In the genomic region with DNA sequence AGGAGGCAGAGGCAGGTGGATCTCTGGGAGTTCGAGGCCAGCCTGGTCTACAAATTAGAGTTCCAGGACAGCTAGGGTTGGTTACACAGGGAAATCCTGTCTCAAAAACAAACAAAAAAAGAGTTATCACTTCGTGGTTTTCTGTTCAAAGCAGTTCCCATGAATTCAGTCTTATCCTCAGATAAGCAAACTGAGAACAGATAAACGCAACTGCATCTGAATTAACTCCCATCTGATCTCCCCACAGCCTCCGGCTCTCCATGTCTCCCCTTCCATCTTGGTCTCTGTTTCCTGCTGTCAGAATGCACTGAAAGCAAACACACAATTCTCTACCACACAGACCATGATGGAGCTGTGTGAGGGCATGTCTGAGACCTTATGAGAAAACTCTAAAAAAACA, we compare ENCODE assay signal across 22 mouse cellular contexts. TPM values are rescaled to one million over a fixed set of nuclear protein-coding genes. Genes with fewer than 3 reads are reported as not detected.
"Had no signal": no experiment of that assay in that cellular context is flagged by ENCODE, and none has a peak within 500 bp of the region (broad histone marks: within the 10 kb centered on the region; RNA-seq: fewer than 3 reads in every experiment).

No protein-coding gene starts in this region.

- H3K27me3 ChIP-seq: lung, embryonic 15.5 days; midbrain, embryonic 13.5 days; midbrain, embryonic 15.5 days; neural tube, embryonic 13.5 days; neural tube, embryonic 15.5 days had no signal

- H3K36me3 ChIP-seq: lung, embryonic 15.5 days; midbrain, embryonic 13.5 days; midbrain, embryonic 15.5 days; neural tube, embryonic 13.5 days; neural tube, embryonic 15.5 days had no signal

- DNase-seq: lung, adult 2 months; lung, postnatal 14 days; lung, postnatal 36 days; retina, postnatal 1 day; right cerebral cortex, adult 18-20 months; right cerebral cortex, postnatal 25 days; right cerebral cortex, postnatal 4 days; spleen, adult 18-20 months; thymus, adult 18-20 months; thymus, postnatal 14 days; thymus, postnatal 36 days had no signal

- H3K4me3 ChIP-seq: lung, embryonic 15.5 days; midbrain, embryonic 13.5 days; midbrain, embryonic 15.5 days; myocyte; neural tube, embryonic 13.5 days; neural tube, embryonic 15.5 days had no signal

- H3K9me3 ChIP-seq: lung, embryonic 15.5 days; midbrain, embryonic 13.5 days; midbrain, embryonic 15.5 days; neural tube, embryonic 13.5 days; neural tube, embryonic 15.5 days had no signal

- H3K27ac ChIP-seq: lung, embryonic 15.5 days; macrophage; midbrain, embryonic 13.5 days; midbrain, embryonic 15.5 days; neural tube, embryonic 13.5 days; neural tube, embryonic 15.5 days had no signal

- ATAC-seq: lung, postnatal 0 days; midbrain, embryonic 13.5 days; midbrain, embryonic 15.5 days had no signal

- H3K4me2 ChIP-seq: lung, embryonic 15.5 days; midbrain, embryonic 11.5 days; midbrain, embryonic 13.5 days; midbrain, embryonic 15.5 days; neural tube, embryonic 13.5 days; neural tube, embryonic 15.5 days had no signal

- H3K4me1 ChIP-seq: lung, embryonic 15.5 days; midbrain, embryonic 13.5 days; midbrain, embryonic 15.5 days; neural tube, embryonic 13.5 days; neural tube, embryonic 15.5 days had no signal

- H3K9ac ChIP-seq: lung, embryonic 15.5 days; midbrain, embryonic 13.5 days; midbrain, embryonic 15.5 days; neural tube, embryonic 13.5 days; neural tube, embryonic 15.5 days had no signal

RNA-seq across cellular contexts. Expression of gene Spink2, which starts 10.6 kb away (rescaled TPM):
- polyA plus RNA-seq: liver, embryonic 16.5 days; macrophage; myocyte; small intestine, adult 2 months had no signal
